Mouse (Mus musculus): ENCODE measurements around the gene Ikzf3.

Ikzf3 gene

GRCm38 (mm10) chr11:98568326-98568725 is 22.5 kb upstream of the Ikzf3 start:
- no peak for DNase-seq

- no peak for DNase-seq
Measured at GRCm38 (mm10) chr11:98563921-98564414, 18.1 kb upstream of the Ikzf3 start.

- DNase-seq = no peak
Measured at GRCm38 (mm10) chr11:98563025-98563424, 17.2 kb upstream of the Ikzf3 start.

- no peak for DNase-seq
Measured at GRCm38 (mm10) chr11:98560942-98561341, 15.1 kb upstream of the Ikzf3 start.

- no peak for DNase-seq
Measured at GRCm38 (mm10) chr11:98555124-98555700, 9.4 kb upstream of the Ikzf3 start.

- DNase-seq = no peak
Measured at GRCm38 (mm10) chr11:98553966-98554365, 8.1 kb upstream of the Ikzf3 start.

GRCm38 (mm10) chr11:98550975-98551828 is 5.4 kb upstream of the Ikzf3 start, which contains the start of gene Zpbp2:
TSS of gene Zpbp2 (plus strand) at chr11:98551097.
- DNase-seq = peak; percentile 92

GRCm38 (mm10) chr11:98550311-98550974 is 4.6 kb upstream of the Ikzf3 start:
- no peak for DNase-seq

GRCm38 (mm10) chr11:98549363-98549762 is 3.5 kb upstream of the Ikzf3 start:
- DNase-seq = no peak

- no peak for DNase-seq
Measured at GRCm38 (mm10) chr11:98547308-98547693, 1.5 kb upstream of the Ikzf3 start.

- DNase-seq = no peak
Measured at GRCm38 (mm10) chr11:98546529-98547307, 887 bp upstream of the Ikzf3 start.

GRCm38 (mm10) chr11:98544890-98545677 is 747 bp downstream of the Ikzf3 start:
- no peak for DNase-seq

GRCm38 (mm10) chr11:98543414-98543813 is 2.4 kb downstream of the Ikzf3 start:
- DNase-seq = no peak

- no peak for DNase-seq
Measured at GRCm38 (mm10) chr11:98542553-98542952, 3.3 kb downstream of the Ikzf3 start.

GRCm38 (mm10) chr11:98540319-98540718 is 5.5 kb downstream of the Ikzf3 start:
- DNase-seq = no peak

- DNase-seq = no peak
Measured at GRCm38 (mm10) chr11:98537480-98538034, 8.3 kb downstream of the Ikzf3 start.

GRCm38 (mm10) chr11:98526824-98527461 is 18.9 kb downstream of the Ikzf3 start:
- no peak for DNase-seq

- no peak for DNase-seq
Measured at GRCm38 (mm10) chr11:98525140-98525539, 20.7 kb downstream of the Ikzf3 start.

- DNase-seq = no peak
Measured at GRCm38 (mm10) chr11:98520468-98520867, 25.4 kb downstream of the Ikzf3 start.

- no peak for DNase-seq
Measured at GRCm38 (mm10) chr11:98513356-98513936, 32.4 kb downstream of the Ikzf3 start.

GRCm38 (mm10) chr11:98512881-98513280 is 33.0 kb downstream of the Ikzf3 start:
- DNase-seq = no peak

Data from kidney, postnatal 14 days (tissue).